Mouse (Mus musculus): ENCODE measurements around the gene Amy2a5.
"Not testable (repeated sequence)": the region's sequence is repeated elsewhere in the genome, so short reads cannot be mapped to it uniquely, and the experiment has no call there.

Gene Amy2a5

DNA sequence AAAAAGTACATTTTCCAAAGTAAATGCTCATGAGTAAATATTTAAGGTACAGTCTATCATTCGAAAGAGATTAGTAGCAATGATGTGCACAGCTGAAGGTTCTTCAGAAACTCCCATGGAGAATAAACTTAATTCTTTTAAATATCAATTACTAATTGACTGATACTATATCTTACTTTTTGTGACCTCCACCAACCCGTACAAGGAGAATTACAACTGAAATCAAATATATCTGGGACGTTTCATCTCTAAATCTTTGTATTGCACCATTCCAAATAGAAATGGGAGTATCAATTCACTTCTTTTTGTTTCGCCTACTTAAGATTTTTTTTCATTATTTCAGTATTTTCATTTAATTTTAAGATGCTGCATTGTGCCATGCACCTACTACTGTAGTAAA is at the start of gene Amy2a5:
TSS of gene Amy2a5 (minus strand) at position 101 of the 400 bp plus-strand sequence.
- not testable (repeated sequence) for DNase-seq (ENCODE audit: low spot score)

DNA sequence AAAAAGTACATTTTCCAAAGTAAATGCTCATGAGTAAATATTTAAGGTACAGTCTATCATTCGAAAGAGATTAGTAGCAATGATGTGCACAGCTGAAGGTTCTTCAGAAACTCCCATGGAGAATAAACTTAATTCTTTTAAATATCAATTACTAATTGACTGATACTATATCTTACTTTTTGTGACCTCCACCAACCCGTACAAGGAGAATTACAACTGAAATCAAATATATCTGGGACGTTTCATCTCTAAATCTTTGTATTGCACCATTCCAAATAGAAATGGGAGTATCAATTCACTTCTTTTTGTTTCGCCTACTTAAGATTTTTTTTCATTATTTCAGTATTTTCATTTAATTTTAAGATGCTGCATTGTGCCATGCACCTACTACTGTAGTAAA is 32.7 kb upstream of the Amy2a5 start, which contains the start of gene Amy2a4:
TSS of gene Amy2a4 (minus strand) at position 101 of the 400 bp plus-strand sequence.
- not testable (repeated sequence) for DNase-seq (ENCODE audit: low spot score)

DNA sequence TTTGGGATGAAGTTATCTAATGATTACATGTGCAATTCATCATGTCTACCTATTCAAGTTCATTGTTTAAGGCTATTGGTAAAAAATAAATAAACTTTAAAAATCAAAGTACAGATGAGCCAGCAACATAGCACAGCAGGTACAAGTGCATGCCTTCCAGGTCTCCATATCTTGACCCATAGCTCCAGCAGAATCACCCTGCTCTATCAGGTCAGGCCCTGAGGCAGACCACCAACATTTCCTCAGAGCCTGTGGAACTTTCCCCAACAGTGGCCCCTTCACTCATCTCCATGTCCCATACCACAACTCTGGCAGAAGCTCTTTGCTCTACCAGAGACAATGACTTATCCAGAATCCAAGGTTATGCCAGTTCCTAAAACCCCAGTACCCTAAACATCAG is 21.6 kb upstream of the Amy2a5 start:
- DNase-seq (ENCODE audit: low spot score): not testable (repeated sequence)

DNA sequence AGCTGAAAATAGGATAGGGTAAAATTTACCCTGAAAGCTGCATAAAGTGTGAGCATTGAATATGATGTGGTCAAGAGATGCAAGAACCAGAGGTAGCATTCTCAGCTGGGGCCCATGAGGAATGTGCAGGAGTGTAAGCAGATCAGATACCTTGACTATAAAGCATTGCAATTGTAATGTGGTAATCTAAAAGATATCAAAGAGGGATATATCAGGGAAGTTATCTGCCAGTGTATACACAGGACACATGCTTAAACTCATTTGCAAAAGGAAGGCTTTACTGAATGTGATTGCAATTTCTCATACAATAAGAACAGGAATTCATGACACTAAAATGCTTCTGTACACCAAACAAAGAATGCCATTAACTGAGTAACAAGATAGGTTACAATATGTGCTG is 20.9 kb upstream of the Amy2a5 start:
- not testable (repeated sequence) for DNase-seq (ENCODE audit: low spot score)

DNA sequence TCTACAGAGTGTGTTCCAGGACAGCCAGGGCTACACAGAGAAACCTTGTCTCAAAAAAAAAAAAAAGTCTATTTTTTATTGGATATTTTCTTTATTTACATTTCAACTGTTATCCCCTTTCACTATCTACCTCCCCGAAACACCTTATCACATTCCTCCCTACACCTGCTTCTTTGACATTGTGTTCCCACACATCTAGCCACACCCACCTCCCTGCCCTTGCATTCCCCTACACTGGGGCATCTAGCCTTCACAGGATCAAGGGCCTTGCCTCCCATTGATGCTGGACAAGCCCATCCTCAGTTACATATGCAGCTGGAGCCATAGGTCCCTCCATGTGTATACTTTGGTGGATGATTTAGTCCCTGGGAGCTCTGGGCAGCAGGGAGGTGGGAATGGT is 31.5 kb downstream of the Amy2a5 start:
- no peak for DNase-seq (ENCODE audit: low spot score)
